Mouse (Mus musculus) embryonic stem cell, embryonic (primary cell): ENCODE data around the gene Gp5.

Experiments used
- CTCF ChIA-PET, 4 experiments: fragments of 300-600 bp in 2 of 4; fragments of 350-600 bp in 2 of 4; sonication (Branson Sonifier 250); formaldehyde crosslinking; loops; one replicate each; lab custom pipeline; 2022; ENCODE audit warnings: inconsistent platforms in 2 of 4; lab: Charles Lee
- POLR2A ChIA-PET, 4 experiments: fragments of 300-600 bp in 2 of 4; fragments of 350-600 bp in 2 of 4; sonication (Branson Sonifier 250); formaldehyde crosslinking; loops; one replicate each; lab custom pipeline; 2022; ENCODE audit warnings: antibody characterized with exemption in 4 of 4, inconsistent platforms in 1 of 4; lab: Charles Lee

The Gp5 gene

GRCm38 (mm10) chr16:30262664-30263063, 47.9 kb downstream of the Gp5 start:
- ChIA-PET POLR2A (interaction anchor here in 3 of 4 experiments (0.7 to 1.9 kb wide), 9 partner anchors 10 to 447 kb away, joined by 3 to 6 read pairs (median 3); no protein-coding TSS in a partner anchor), CTCF (interaction anchor here (0.5 to 2.1 kb wide), 41 partner anchors 8 to 1562 kb away, joined by 3 to 17 read pairs (median 4); partner anchors contain the start of gene Lrrc15 (in 1 of the 4))

GRCm38 (mm10) chr16:30262157-30262556, 48.4 kb downstream of the Gp5 start:
- ChIA-PET CTCF (interaction anchor here (0.5 to 2.1 kb wide), 20 partner anchors 11 to 809 kb away, joined by 3 to 15 read pairs (median 4); partner anchors contain the start of gene Lrrc15 (in 1 of the 4)), POLR2A (interaction anchor here in 3 of 4 experiments (0.7 to 1.9 kb wide), 8 partner anchors 10 to 447 kb away, joined by 3 to 6 read pairs (median 4); no protein-coding TSS in a partner anchor)

DNA sequence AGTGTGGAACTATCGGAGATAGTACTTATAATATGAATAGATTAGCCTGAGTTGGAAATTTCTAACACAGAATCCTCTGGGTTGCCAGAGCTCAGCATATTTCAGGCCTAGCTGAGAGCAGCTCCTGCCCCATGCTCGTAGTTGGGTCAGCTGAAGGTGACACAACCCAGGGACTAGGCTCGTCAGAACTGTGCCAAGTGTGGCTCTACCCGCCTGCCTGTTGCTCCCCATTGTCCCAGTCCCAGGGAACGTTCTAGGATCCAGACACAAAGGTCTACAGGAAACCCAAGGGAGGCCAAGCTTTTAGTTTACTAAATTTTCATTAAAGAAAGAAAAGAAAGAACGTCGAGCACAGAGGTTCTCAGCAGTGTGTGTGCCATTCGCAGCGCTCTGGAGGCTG, 49.2 kb downstream of the Gp5 start:
- ChIA-PET CTCF (interaction anchor here (0.5 to 2.4 kb wide), 9 partner anchors 9 to 130 kb away, joined by 3 to 7 read pairs (median 4); no protein-coding TSS in a partner anchor), POLR2A (interaction anchor here in 2 of 4 experiments (0.6 to 1.9 kb wide), 5 partner anchors 14 to 199 kb away, joined by 3 to 6 read pairs (median 4); no protein-coding TSS in a partner anchor)

DNA sequence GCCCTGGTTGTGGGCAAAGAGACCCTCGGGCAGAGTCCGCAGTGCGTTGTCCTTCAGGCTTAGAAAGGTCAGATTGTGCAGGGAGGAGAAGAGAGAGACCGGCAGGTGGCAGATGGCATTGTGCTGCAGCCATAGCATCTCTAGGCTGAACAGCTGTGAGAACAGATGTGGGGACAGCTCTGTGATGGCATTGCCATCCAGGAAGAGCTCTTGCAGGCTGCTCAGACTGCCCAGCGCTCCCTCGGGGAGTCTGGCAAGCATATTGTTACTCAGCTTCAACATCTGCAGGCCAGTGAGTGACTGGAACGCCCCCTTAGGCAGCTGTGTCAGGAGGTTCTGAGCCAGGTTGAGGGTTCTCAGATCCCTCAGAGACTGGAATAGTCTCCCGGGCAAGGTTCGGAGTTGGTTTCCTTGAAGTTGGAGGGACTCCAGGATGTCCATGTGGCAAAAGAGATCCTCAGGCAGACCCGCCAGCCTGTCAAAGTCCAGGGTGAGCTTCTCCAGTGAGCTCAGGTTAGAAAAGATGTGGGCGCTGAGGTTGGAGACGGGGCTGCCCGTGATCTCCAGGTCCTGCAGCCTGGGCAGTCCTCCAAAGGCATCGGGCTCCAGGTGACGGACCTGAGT, 50.5 kb downstream of the Gp5 start:
- ChIA-PET CTCF (interaction anchor here (0.5 to 2.4 kb wide), 15 partner anchors 11 to 252 kb away, joined by 3 to 13 read pairs (median 4); no protein-coding TSS in a partner anchor), POLR2A (interaction anchor here in 2 of 4 experiments (1.1 to 2.0 kb wide), 5 partner anchors 21 to 49 kb away, joined by 3 to 8 read pairs (median 5); partner anchors contain the start of gene Lrrc15 (in 1 of the 2))

DNA sequence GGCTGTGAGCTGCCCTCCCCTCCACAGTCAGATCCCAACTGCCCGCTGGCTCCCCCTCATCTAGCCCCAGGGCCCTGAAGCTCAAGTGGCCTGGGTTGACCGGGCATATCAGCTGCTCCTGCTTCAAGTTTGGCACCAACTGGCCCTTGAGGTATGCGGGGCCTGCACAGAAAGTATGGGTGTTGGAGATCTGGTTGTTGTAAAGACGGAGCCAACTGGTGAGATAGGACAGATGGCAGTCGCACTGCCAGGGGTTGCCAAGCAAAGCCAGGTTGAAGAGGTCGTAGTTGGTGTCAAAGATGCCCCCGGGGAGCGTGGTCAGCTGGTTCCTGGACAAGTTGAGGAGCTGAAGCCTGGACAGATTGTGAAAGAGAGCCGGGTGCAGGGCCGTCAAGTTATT, 51.1 kb downstream of the Gp5 start:
- POLR2A ChIA-PET = interaction anchor here in 2 of 4 experiments (1.0 to 2.0 kb wide), 5 partner anchors 21 to 50 kb away, joined by 3 to 8 read pairs (median 5); partner anchors contain the start of gene Lrrc15 (in 1 of the 2)
- CTCF ChIA-PET = interaction anchor here in 3 of 4 experiments (0.5 to 2.4 kb wide), 8 partner anchors 10 to 253 kb away, joined by 3 to 7 read pairs (median 4); no protein-coding TSS in a partner anchor

DNA sequence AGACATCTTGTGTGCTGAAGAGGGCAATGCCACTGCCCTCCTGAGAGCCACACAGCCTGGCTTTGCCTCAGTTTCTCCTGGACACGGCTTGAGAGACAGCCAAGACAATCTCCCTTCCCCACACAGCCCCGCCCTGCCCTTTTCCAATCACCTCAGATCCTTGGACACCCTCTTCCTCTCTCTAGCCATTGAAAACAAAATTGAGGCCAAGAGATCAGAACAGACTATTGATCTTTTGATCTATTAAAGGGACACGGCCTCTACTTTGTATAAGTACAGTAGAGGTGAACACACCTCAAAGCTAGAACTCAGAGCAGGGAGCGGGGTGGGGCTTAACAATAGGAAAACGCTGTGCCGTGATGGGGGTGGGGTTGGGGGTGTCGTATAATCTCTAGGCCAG, 52.1 kb downstream of the Gp5 start:
- ChIA-PET POLR2A (interaction anchor here in 2 of 4 experiments (0.6 to 2.0 kb wide), 3 partner anchors 26 to 131 kb away, joined by 3 to 8 read pairs (median 4); partner anchors contain the start of gene Lrrc15 (in 1 of the 2)), CTCF (interaction anchor here in 3 of 4 experiments (0.5 to 1.9 kb wide), 6 partner anchors 120 to 1071 kb away, joined by 3 to 5 read pairs (median 4); no protein-coding TSS in a partner anchor)

DNA sequence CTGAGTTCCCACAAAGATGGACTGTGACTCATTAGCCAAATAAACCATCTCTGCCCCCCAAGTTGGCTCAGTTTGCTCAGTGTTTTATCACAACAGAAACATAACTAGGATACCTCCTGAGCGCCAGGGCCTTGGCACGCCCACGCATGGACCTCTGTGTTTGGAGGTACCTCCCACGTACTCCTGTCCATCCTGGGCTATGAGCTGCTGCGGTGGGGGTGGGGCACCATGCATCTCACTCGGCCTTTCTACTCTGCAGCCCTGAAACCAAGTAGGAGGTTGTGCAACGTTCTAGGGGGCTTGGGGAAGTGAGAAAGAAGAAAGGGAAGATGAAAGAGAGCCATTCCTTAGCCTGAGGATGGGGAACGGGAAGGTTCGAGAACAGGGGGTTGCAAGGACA, 52.9 kb downstream of the Gp5 start:
- POLR2A ChIA-PET = interaction anchor here in 1 of 4 experiments (0.6 kb wide), 1 partner anchor 130 kb away, joined by 3 read pairs; no protein-coding TSS in a partner anchor
- CTCF ChIA-PET = interaction anchor here in 3 of 4 experiments (0.6 to 1.9 kb wide), 6 partner anchors 36 to 1072 kb away, joined by 3 to 5 read pairs (median 4); no protein-coding TSS in a partner anchor
